Mouse (Mus musculus): ENCODE results near the gene Cacna2d2. TPM values are rescaled to one million over a fixed set of nuclear protein-coding genes. Genes with fewer than 3 reads are reported as not detected.

The Cacna2d2 gene
- polyA plus RNA-seq, 1 experiment from 2014 or later = 0.64 TPM

GRCm38 (mm10) chr9:107545199-107545598 is 145.8 kb downstream of the Cacna2d2 start:
- Histone ChIP-seq H3K9me3 (replicated peaks; ENCODE audit: low read length) (no peaks in the 10 kb centered on the region), H3K4me3 (replicated peaks; ENCODE audit: low read depth, low read length) (no peak overlapping the region), H3K27me3 (ENCODE audit: insufficient read depth, low read length) (no peaks in the 10 kb centered on the region), H3K27ac (no peak overlapping the region), H3K36me3 (ENCODE audit: insufficient read depth, low read length) (0 out of 2 replicates have a peak, but pooled peaks cover 8% of the 10 kb centered on the region), H3K4me1 (replicated peaks; ENCODE audit: insufficient read depth, low read length) (peaks cover 20% of the 10 kb centered on the region; the same call in 1 of the 2 replicates), H3K9ac (ENCODE audit: low read depth, low read length) (no peak overlapping the region), H3K4me2 (ENCODE audit: low read length) (no peak overlapping the region)
- TF ChIP-seq CTCF (IDR thresholded peaks at IDR 0.05; ENCODE audit: low read depth) = no peak
- WGBS = 84% methylated on average over 10 of the region's 10 CpGs
- ATAC-seq (replicated peaks; ENCODE audit: low FRiP score, low read depth) (no peak), DNase-seq (ENCODE audit: low spot score) (no peak)

GRCm38 (mm10) chr9:107545602-107546001 is 146.2 kb downstream of the Cacna2d2 start:
- 11% methylated on average over 3 of the region's 3 CpGs for WGBS
- Histone ChIP-seq H3K4me2 (ENCODE audit: low read length) (no peak overlapping the region), H3K27ac (no peak overlapping the region), H3K4me1 (replicated peaks; ENCODE audit: insufficient read depth, low read length) (peaks cover 21% of the 10 kb centered on the region; the same call in 1 of the 2 replicates), H3K27me3 (ENCODE audit: insufficient read depth, low read length) (no peaks in the 10 kb centered on the region), H3K9ac (ENCODE audit: low read depth, low read length) (no peak overlapping the region), H3K9me3 (replicated peaks; ENCODE audit: low read length) (no peaks in the 10 kb centered on the region), H3K36me3 (ENCODE audit: insufficient read depth, low read length) (0 out of 2 replicates have a peak, but pooled peaks cover 8% of the 10 kb centered on the region), H3K4me3 (replicated peaks; ENCODE audit: low read depth, low read length) (no peak overlapping the region)
- DNase-seq (ENCODE audit: low spot score) (peak; percentile 80), ATAC-seq (replicated peaks; ENCODE audit: low FRiP score, low read depth) (no peak)
- TF ChIP-seq CTCF (IDR thresholded peaks at IDR 0.05; ENCODE audit: low read depth) = peak; percentile 96

GRCm38 (mm10) chr9:107547026-107547425 is 147.6 kb downstream of the Cacna2d2 start, which contains the start of gene Zmynd10:
Zmynd10 (plus strand) TSS chr9:107547298.
- peaks cover 26% of the 10 kb centered on the region for H3K4me1 ChIP-seq (replicated peaks; ENCODE audit: insufficient read depth, low read length)
- H3K27me3 ChIP-seq (ENCODE audit: insufficient read depth, low read length) = no peaks in the 10 kb centered on the region
- no peak within 1 kb of the TSS; the same call in 1 of the 2 replicates for H3K4me3 ChIP-seq (replicated peaks; ENCODE audit: low read depth, low read length)
- ATAC-seq (replicated peaks; ENCODE audit: low FRiP score, low read depth) (peak; percentile 56), DNase-seq (ENCODE audit: low spot score) (peak; percentile 95)
- H3K27ac ChIP-seq = peak within 1 kb of the TSS; percentile 60; the same call in 1 of the 2 replicates
- 0 out of 2 replicates have a peak, but pooled peaks cover 8% of the 10 kb centered on the region for H3K36me3 ChIP-seq (ENCODE audit: insufficient read depth, low read length)
- no peak for TF ChIP-seq CTCF (IDR thresholded peaks at IDR 0.05; ENCODE audit: low read depth)
- 2% methylated on average over 20 of the region's 20 CpGs for WGBS
- no peaks in the 10 kb centered on the region for H3K9me3 ChIP-seq (replicated peaks; ENCODE audit: low read length)
- no peak within 1 kb of the TSS for H3K9ac ChIP-seq (ENCODE audit: low read depth, low read length)
- H3K4me2 ChIP-seq (ENCODE audit: low read length) = peak within 1 kb of the TSS; percentile 53

GRCm38 (mm10) chr9:107547957-107548356 is 148.5 kb downstream of the Cacna2d2 start:
- H3K4me1 ChIP-seq (replicated peaks; ENCODE audit: insufficient read depth, low read length) = peaks cover 32% of the 10 kb centered on the region
- H3K9me3 ChIP-seq (replicated peaks; ENCODE audit: low read length) = no peaks in the 10 kb centered on the region
- no peak overlapping the region for H3K9ac ChIP-seq (ENCODE audit: low read depth, low read length)
- DNase-seq (ENCODE audit: low spot score) (no peak), ATAC-seq (replicated peaks; ENCODE audit: low FRiP score, low read depth) (no peak)
- H3K4me3 ChIP-seq (replicated peaks; ENCODE audit: low read depth, low read length) = no peak overlapping the region
- 79% methylated on average over 5 of the region's 5 CpGs for WGBS
- H3K27ac ChIP-seq = no peak overlapping the region
- H3K4me2 ChIP-seq (ENCODE audit: low read length) = no peak overlapping the region
- no peak for TF ChIP-seq CTCF (IDR thresholded peaks at IDR 0.05; ENCODE audit: low read depth)
- H3K27me3 ChIP-seq (ENCODE audit: insufficient read depth, low read length) = no peaks in the 10 kb centered on the region
- H3K36me3 ChIP-seq (ENCODE audit: insufficient read depth, low read length) = 0 out of 2 replicates have a peak, but pooled peaks cover 8% of the 10 kb centered on the region

- Histone ChIP-seq H3K4me2 (ENCODE audit: low read length) (no peak overlapping the region), H3K27ac (no peak overlapping the region), H3K36me3 (ENCODE audit: insufficient read depth, low read length) (0 out of 2 replicates have a peak, but pooled peaks cover 8% of the 10 kb centered on the region), H3K4me3 (replicated peaks; ENCODE audit: low read depth, low read length) (no peak overlapping the region), H3K4me1 (replicated peaks; ENCODE audit: insufficient read depth, low read length) (peaks cover 41% of the 10 kb centered on the region), H3K27me3 (ENCODE audit: insufficient read depth, low read length) (no peaks in the 10 kb centered on the region), H3K9me3 (replicated peaks; ENCODE audit: low read length) (no peaks in the 10 kb centered on the region), H3K9ac (ENCODE audit: low read depth, low read length) (no peak overlapping the region)
- WGBS = 84% methylated on average over 10 of the region's 10 CpGs
- DNase-seq (ENCODE audit: low spot score) = no peak
- no peak for TF ChIP-seq CTCF (IDR thresholded peaks at IDR 0.05; ENCODE audit: low read depth)
- ATAC-seq (replicated peaks; ENCODE audit: low FRiP score, low read depth) = no peak
These were observed 149.4 kb downstream of the Cacna2d2 start for GRCm38 (mm10) chr9:107548820-107549219.

GRCm38 (mm10) chr9:107549297-107550074 is 150.1 kb downstream of the Cacna2d2 start:
- Histone ChIP-seq H3K27me3 (ENCODE audit: insufficient read depth, low read length) (no peaks in the 10 kb centered on the region), H3K9me3 (replicated peaks; ENCODE audit: low read length) (no peaks in the 10 kb centered on the region), H3K27ac (no peak overlapping the region), H3K4me3 (replicated peaks; ENCODE audit: low read depth, low read length) (no peak overlapping the region), H3K36me3 (ENCODE audit: insufficient read depth, low read length) (0 out of 2 replicates have a peak, but pooled peaks cover 8% of the 10 kb centered on the region), H3K4me1 (replicated peaks; ENCODE audit: insufficient read depth, low read length) (peaks cover 44% of the 10 kb centered on the region), H3K9ac (ENCODE audit: low read depth, low read length) (no peak overlapping the region), H3K4me2 (ENCODE audit: low read length) (no peak overlapping the region)
- ATAC-seq (replicated peaks; ENCODE audit: low FRiP score, low read depth) (no peak), DNase-seq (ENCODE audit: low spot score) (no peak)
- no peak for TF ChIP-seq CTCF (IDR thresholded peaks at IDR 0.05; ENCODE audit: low read depth)
- 79% methylated on average over 20 of the region's 20 CpGs for WGBS

All from kidney, postnatal 0 days (tissue).